19 mouse cellular contexts compared by ENCODE assay signal in genomic region chr2:7237283-7237682, GRCm38 (mm10).
DNase-seq lines count a peak whose midpoint lies in the region; ATAC-seq and TF ChIP-seq lines count a peak whose summit lies in the region.
"Had no signal": no experiment of that assay in that cellular context is flagged by ENCODE, and none has a peak within 500 bp of the region (broad histone marks: within the 10 kb centered on the region; RNA-seq: fewer than 3 reads in every experiment).

No protein-coding gene starts in this region.

- no peaks in the 10 kb centered on the region for H3K36me3 ChIP-seq in liver, adult 2 months (ENCODE audit: control insufficient read depth, insufficient read depth, low read length)
- no peaks in the 10 kb centered on the region for H3K36me3 ChIP-seq in liver, embryonic 12.5 days
- no peaks in the 10 kb centered on the region for H3K36me3 ChIP-seq in intestine, embryonic 15.5 days
- no peaks in the 10 kb centered on the region for H3K36me3 ChIP-seq in stomach, embryonic 15.5 days
- H3K36me3 ChIP-seq: embryonic facial prominence, embryonic 10.5 days; G1E; heart, embryonic 12.5 days; hindbrain, embryonic 10.5 days had no signal

- no peaks in the 10 kb centered on the region for H3K9me3 ChIP-seq in liver, embryonic 12.5 days (replicated peaks)
- H3K9me3 ChIP-seq in intestine, embryonic 15.5 days, result no peaks in the 10 kb centered on the region
- no peaks in the 10 kb centered on the region for H3K9me3 ChIP-seq in stomach, embryonic 15.5 days
- H3K9me3 ChIP-seq: embryonic facial prominence, embryonic 10.5 days; forebrain, embryonic 13.5 days; G1E; heart, embryonic 12.5 days; hindbrain, embryonic 10.5 days had no signal

- no peak for TF ChIP-seq POLR2A in liver, adult 2 months (IDR thresholded peaks at IDR 0.05; ENCODE audit: extremely low read depth, insufficient read depth, low read length)

- peak; percentile 25 for DNase-seq in liver, adult 2 months (ENCODE audit: extremely low read depth, low read depth, low spot score)
- no peak for DNase-seq in T-cell, adult 2 months (ENCODE audit: low spot score)
- no peak for DNase-seq in cerebellum, adult 8-10 months
- DNase-seq: adrenal gland, postnatal 10 days; cerebellum, adult 11 months; cerebellum, adult 9-10 months; cerebellum, postnatal 25 days; forebrain, postnatal 0 days; gastrocnemius, postnatal 14 days; heart, adult 2 months had no signal

- no peaks in the 10 kb centered on the region for H3K79me2 ChIP-seq in liver, adult 2 months (ENCODE audit: control insufficient read depth, insufficient read depth, low read length)

- no peak overlapping the region for H3K9ac ChIP-seq in liver, adult 2 months (ENCODE audit: low read depth, low read length)
- H3K9ac ChIP-seq in liver, embryonic 12.5 days, result no peak overlapping the region
- no peak overlapping the region for H3K9ac ChIP-seq in intestine, embryonic 15.5 days
- no peak overlapping the region for H3K9ac ChIP-seq in stomach, embryonic 15.5 days
- H3K9ac ChIP-seq: forebrain, embryonic 13.5 days; forebrain, postnatal 0 days; heart, embryonic 12.5 days; hindbrain, embryonic 14.5 days had no signal

- H3K27ac ChIP-seq in liver, adult 2 months (replicated peaks; ENCODE audit: insufficient read depth, low read depth, low read length), result no peak overlapping the region
- no peak overlapping the region for H3K27ac ChIP-seq in liver, embryonic 12.5 days
- no peak overlapping the region for H3K27ac ChIP-seq in intestine, embryonic 15.5 days
- no peak overlapping the region for H3K27ac ChIP-seq in stomach, embryonic 15.5 days
- H3K27ac ChIP-seq: embryonic facial prominence, embryonic 10.5 days; forebrain, embryonic 13.5 days; heart, adult 2 months; hindbrain, embryonic 10.5 days; hindbrain, embryonic 14.5 days had no signal

- ATAC-seq in liver, embryonic 12.5 days, result no peak
- peak; percentile 65 for ATAC-seq in intestine, embryonic 15.5 days
- ATAC-seq in stomach, embryonic 15.5 days (ENCODE audit: insufficient read depth, low FRiP score, low read depth), result 0 out of 2 replicates have a peak, but pooled peaks have one; percentile 43
- ATAC-seq: forebrain, embryonic 13.5 days; forebrain, postnatal 0 days had no signal

- no peak overlapping the region for H3K4me2 ChIP-seq in liver, embryonic 12.5 days
- no peak overlapping the region for H3K4me2 ChIP-seq in intestine, embryonic 15.5 days (replicated peaks)
- no peak overlapping the region for H3K4me2 ChIP-seq in stomach, embryonic 15.5 days
- H3K4me2 ChIP-seq: forebrain, embryonic 13.5 days; heart, embryonic 12.5 days; hindbrain, embryonic 14.5 days had no signal

- no peak overlapping the region for H3K4me3 ChIP-seq in liver, adult 2 months (ENCODE audit: insufficient read depth, low read depth, low read length)
- H3K4me3 ChIP-seq in liver, embryonic 12.5 days, result no peak overlapping the region
- H3K4me3 ChIP-seq in intestine, embryonic 15.5 days (replicated peaks), result no peak overlapping the region
- no peak overlapping the region for H3K4me3 ChIP-seq in stomach, embryonic 15.5 days (replicated peaks)
- H3K4me3 ChIP-seq: embryonic facial prominence, embryonic 10.5 days; forebrain, embryonic 13.5 days; heart, adult 2 months; heart, embryonic 12.5 days; hindbrain, embryonic 10.5 days had no signal

- WGBS in liver, adult 2 months, result 30% methylated on average over 4 of the region's 4 CpGs
- 57% methylated on average over 4 of the region's 4 CpGs for WGBS in liver, embryonic 12.5 days (ENCODE audit: insufficient replicate concordance)
- 59% methylated on average over 4 of the region's 4 CpGs for WGBS in intestine, embryonic 15.5 days
- WGBS in stomach, embryonic 15.5 days, result 78% methylated on average over 4 of the region's 4 CpGs

- no peak for TF ChIP-seq CTCF in liver, adult 2 months (IDR thresholded peaks at IDR 0.05; ENCODE audit: low read depth, low read length)

- no peaks in the 10 kb centered on the region for H3K4me1 ChIP-seq in liver, adult 2 months (ENCODE audit: control insufficient read depth, insufficient read depth, low read length)
- no peaks in the 10 kb centered on the region for H3K4me1 ChIP-seq in liver, embryonic 12.5 days
- H3K4me1 ChIP-seq in intestine, embryonic 15.5 days (replicated peaks), result no peaks in the 10 kb centered on the region
- H3K4me1 ChIP-seq in stomach, embryonic 15.5 days, result no peaks in the 10 kb centered on the region
- H3K4me1 ChIP-seq: embryonic facial prominence, embryonic 10.5 days; forebrain, embryonic 13.5 days had no signal

- no peaks in the 10 kb centered on the region for H3K27me3 ChIP-seq in liver, adult 2 months (ENCODE audit: control insufficient read depth, insufficient read depth, low read length)
- H3K27me3 ChIP-seq in liver, embryonic 12.5 days (replicated peaks), result no peaks in the 10 kb centered on the region
- H3K27me3 ChIP-seq in intestine, embryonic 15.5 days (replicated peaks), result no peaks in the 10 kb centered on the region
- H3K27me3 ChIP-seq in stomach, embryonic 15.5 days (replicated peaks), result no peaks in the 10 kb centered on the region
- H3K27me3 ChIP-seq: forebrain, embryonic 13.5 days; heart, embryonic 12.5 days had no signal
